Mouse (Mus musculus) cerebellum, adult 2 months (tissue): ENCODE data around the gene Flt1. TPM values are rescaled to one million over a fixed set of nuclear protein-coding genes. Genes with fewer than 3 reads are reported as not detected.
A peak's percentile ranks its signal among the peaks of the same experiment; 100 is the strongest.

Experiments
- DNase-seq, 2 experiments: peaks; one replicate each; pipeline ENCODE4 v3.0.0; 2021
- H3K27ac ChIP-seq: fragments of 200-500 bp; 2 replicates; pipeline ENCODE4 v1.5.1; 2012; ENCODE audit warnings: low read length, control low read depth, inconsistent platforms; ENCODE audit not compliant: insufficient read depth
- H3K27me3 ChIP-seq: fragments of 200-500 bp; 2 replicates; pipeline ENCODE4 v1.6.1; 2012; ENCODE audit warnings: inconsistent platforms, mild to moderate bottlenecking, low read length, moderate library complexity; ENCODE audit not compliant: control insufficient read depth, insufficient read depth
- H3K4me1 ChIP-seq: fragments of 200-500 bp; 2 replicates; pipeline ENCODE4 v1.6.1; 2011; ENCODE audit warnings: low read length; ENCODE audit not compliant: control insufficient read depth, insufficient read depth
- H3K4me3 ChIP-seq: fragments of 200-500 bp; replicated peaks from 2 replicates; pipeline ENCODE3; 2011; ENCODE audit warnings: mild to moderate bottlenecking, low read depth, low read length, control low read depth; ENCODE audit not compliant: insufficient read depth
- CTCF ChIP-seq: fragments of 200-500 bp; IDR thresholded peaks from 2 replicates; pipeline ENCODE4 v1.5.1; 2011; ENCODE audit warnings: low read depth, mild to moderate bottlenecking, control low read depth, low read length, moderate library complexity, borderline replicate concordance; ENCODE audit not compliant: insufficient read depth
- POLR2A ChIP-seq: fragments of 200-500 bp; IDR thresholded peaks from 2 replicates; pipeline ENCODE4 v1.6.1; 2011; ENCODE audit warnings: low read length, control low read depth, borderline replicate concordance; ENCODE audit not compliant: insufficient read depth
- WGBS: fragments of 180-500 bp; shearing (Covaris S2); methylation state at CpG from one replicate; pipeline ENCODE4 v1.1.7; 2018; 5-methylcytosine and 5-hydroxymethylcytosine counted together
- polyA plus RNA-seq: library from polyadenylated mRNA; depleted of rRNA; stranded (reverse); fragments of >200 nt; gene quantifications from 2 replicates; pipeline ENCODE4 v1.2.3, GENCODE M21; 2012

Flt1 gene
- polyA plus RNA-seq, 1 experiment = 24.7 TPM

GRCm38 (mm10) chr5:147723811-147724210, 2.0 kb downstream of the Flt1 start:
- Histone ChIP-seq H3K27ac (no peak overlapping the region), H3K4me1 (peaks cover 3% of the 10 kb centered on the region; the same call in 1 of the 2 replicates), H3K4me3 (no peak overlapping the region), H3K27me3 (peaks cover 6% of the 10 kb centered on the region; the same call in 1 of the 2 replicates)
- DNase-seq = no peak
- no peak for TF ChIP-seq CTCF
- TF ChIP-seq POLR2A = no peak
- 8% methylated on average over 17 of the region's 17 CpGs for WGBS

GRCm38 (mm10) chr5:147721438-147721837, 4.4 kb downstream of the Flt1 start:
- 24% methylated on average over 8 of the region's 8 CpGs for WGBS
- H3K27ac ChIP-seq = no peak overlapping the region
- no peak for TF ChIP-seq POLR2A
- TF ChIP-seq CTCF = no peak
- peaks cover 3% of the 10 kb centered on the region; the same call in 1 of the 2 replicates for H3K4me1 ChIP-seq
- peaks cover 6% of the 10 kb centered on the region; the same call in 1 of the 2 replicates for H3K27me3 ChIP-seq
- H3K4me3 ChIP-seq = no peak overlapping the region
- no peak for DNase-seq

GRCm38 (mm10) chr5:147718335-147718734, 7.5 kb downstream of the Flt1 start:
- H3K4me3 ChIP-seq = no peak overlapping the region
- DNase-seq = no peak
- peaks cover 2% of the 10 kb centered on the region; the same call in 1 of the 2 replicates for H3K27me3 ChIP-seq
- H3K27ac ChIP-seq = no peak overlapping the region
- 84% methylated on average over 7 of the region's 7 CpGs for whole genome bisulfite sequencing
- H3K4me1 ChIP-seq = no peaks in the 10 kb centered on the region
- no peak for TF ChIP-seq POLR2A
- no peak for TF ChIP-seq CTCF

- WGBS = 60% methylated on average over 15 of the region's 15 CpGs
- Histone ChIP-seq H3K4me3 (no peak overlapping the region), H3K27me3 (no peaks in the 10 kb centered on the region; the same call in 1 of the 2 replicates), H3K27ac (no peak overlapping the region), H3K4me1 (no peaks in the 10 kb centered on the region)
- TF ChIP-seq POLR2A (no peak), CTCF (no peak)
- no peak for DNase-seq
Measured at GRCm38 (mm10) chr5:147716697-147717217, 9.1 kb downstream of the Flt1 start.

- H3K27ac ChIP-seq = no peak overlapping the region
- peak in 1 of 2 experiments; percentile 12 for DNase-seq
- no peak for TF ChIP-seq CTCF
- TF ChIP-seq POLR2A = no peak
- H3K27me3 ChIP-seq = no peaks in the 10 kb centered on the region; the same call in 1 of the 2 replicates
- WGBS = 13% methylated on average over 9 of the region's 9 CpGs
- H3K4me1 ChIP-seq = no peaks in the 10 kb centered on the region
- no peak overlapping the region for H3K4me3 ChIP-seq
Measured at GRCm38 (mm10) chr5:147716276-147716675, 9.5 kb downstream of the Flt1 start.

- Histone ChIP-seq H3K27me3 (no peaks in the 10 kb centered on the region; the same call in 1 of the 2 replicates), H3K27ac (no peak overlapping the region), H3K4me1 (no peaks in the 10 kb centered on the region), H3K4me3 (no peak overlapping the region)
- 71% methylated on average over 13 of the region's 13 CpGs for WGBS
- DNase-seq = no peak
- no peak for TF ChIP-seq CTCF
- TF ChIP-seq POLR2A = no peak
Measured at GRCm38 (mm10) chr5:147715391-147715790, 10.4 kb downstream of the Flt1 start.

GRCm38 (mm10) chr5:147708500-147708899, 17.3 kb downstream of the Flt1 start:
- H3K27me3 ChIP-seq = no peaks in the 10 kb centered on the region
- no peak for TF ChIP-seq CTCF
- no peak for TF ChIP-seq POLR2A
- no peak overlapping the region for H3K4me3 ChIP-seq
- no peak for DNase-seq
- H3K27ac ChIP-seq = no peak overlapping the region
- no peaks in the 10 kb centered on the region for H3K4me1 ChIP-seq
- 76% methylated on average over 4 of the region's 4 CpGs for WGBS

GRCm38 (mm10) chr5:147707479-147707878, 18.3 kb downstream of the Flt1 start:
- H3K4me3 ChIP-seq = no peak overlapping the region
- WGBS = 69% methylated on average over 4 of the region's 4 CpGs
- no peaks in the 10 kb centered on the region for H3K4me1 ChIP-seq
- H3K27me3 ChIP-seq = no peaks in the 10 kb centered on the region
- no peak for DNase-seq
- no peak overlapping the region for H3K27ac ChIP-seq
- TF ChIP-seq CTCF = no peak
- TF ChIP-seq POLR2A = no peak

- DNase-seq = no peak
- H3K4me1 ChIP-seq = no peaks in the 10 kb centered on the region
- H3K27ac ChIP-seq = no peak overlapping the region
- no peaks in the 10 kb centered on the region for H3K27me3 ChIP-seq
- no peak for TF ChIP-seq POLR2A
- no peak for TF ChIP-seq CTCF
- no peak overlapping the region for H3K4me3 ChIP-seq
- WGBS = 60% methylated on average over 4 of the region's 4 CpGs
Measured at GRCm38 (mm10) chr5:147704890-147705289, 20.9 kb downstream of the Flt1 start.
